Mouse (Mus musculus) adipocyte (in vitro differentiated cells): ENCODE data around the gene Tm4sf19.

Experiments
- DNase-seq: peaks from one replicate; pipeline ENCODE4 v3.0.0-alpha.2; 2016; ENCODE audit warnings: low spot score

The Tm4sf19 gene

DNA sequence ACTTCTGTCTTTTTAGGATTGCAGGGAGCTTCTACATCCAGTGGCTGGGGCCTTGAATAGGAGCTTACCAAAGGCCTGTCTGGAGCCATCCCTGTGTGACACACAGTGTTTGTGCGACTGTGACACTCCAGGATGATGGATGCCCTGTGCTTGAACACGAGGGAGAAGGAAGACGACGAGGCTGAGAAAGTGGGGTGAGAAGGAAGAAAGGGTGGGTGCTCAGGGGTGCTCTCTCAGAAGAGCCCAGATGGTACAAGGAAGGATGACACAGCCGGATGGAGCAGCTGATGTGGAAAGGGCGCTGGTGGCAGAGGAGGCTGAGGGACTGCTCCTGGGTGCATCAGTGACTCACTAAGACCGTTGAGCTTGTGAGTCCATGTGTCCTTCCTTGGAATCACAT is at the start of gene Tm4sf19:
Gene Tm4sf19 (plus strand): TSS at position 240 of the 400 bp plus-strand sequence.
- no peak for DNase-seq

DNA sequence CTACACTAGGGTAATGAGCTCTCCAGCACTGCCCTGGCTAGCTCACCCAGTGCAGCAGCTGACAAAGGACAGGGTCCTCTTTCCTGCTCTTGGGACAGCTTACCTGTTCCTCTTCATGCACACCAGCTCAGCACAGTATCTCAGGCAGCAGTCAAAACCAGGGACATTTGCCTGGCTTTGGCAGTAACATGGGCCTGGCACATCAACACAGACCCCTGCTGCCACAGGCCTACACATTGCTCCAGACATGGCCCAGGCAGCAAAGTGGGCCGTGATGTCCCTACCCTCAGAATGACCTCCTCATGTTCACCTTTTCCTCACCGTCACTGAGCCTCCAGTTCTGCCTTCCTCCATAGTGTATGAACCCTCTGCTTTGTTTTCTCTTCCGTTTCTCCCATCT is 49.5 kb upstream of the Tm4sf19 start:
- no peak for DNase-seq

DNA sequence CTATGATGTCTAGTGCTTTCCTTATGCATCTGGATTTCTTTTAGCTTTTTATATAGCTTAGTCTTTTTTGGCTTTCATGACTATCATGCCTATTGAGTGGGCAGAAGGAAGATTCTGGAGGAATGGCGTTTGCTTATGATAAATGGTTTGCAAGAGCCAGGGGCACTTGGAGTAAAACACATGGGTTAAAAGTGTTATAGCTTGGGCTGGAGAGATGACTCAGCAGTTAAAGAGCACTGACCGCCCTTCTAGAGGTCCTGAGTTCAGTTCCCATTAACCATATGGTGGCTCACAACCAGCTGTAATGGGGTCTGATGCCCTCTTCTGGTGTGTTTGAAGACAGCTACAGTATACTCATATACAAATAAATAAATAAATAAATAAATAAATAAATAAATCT is 36.8 kb upstream of the Tm4sf19 start:
- no peak for DNase-seq

DNA sequence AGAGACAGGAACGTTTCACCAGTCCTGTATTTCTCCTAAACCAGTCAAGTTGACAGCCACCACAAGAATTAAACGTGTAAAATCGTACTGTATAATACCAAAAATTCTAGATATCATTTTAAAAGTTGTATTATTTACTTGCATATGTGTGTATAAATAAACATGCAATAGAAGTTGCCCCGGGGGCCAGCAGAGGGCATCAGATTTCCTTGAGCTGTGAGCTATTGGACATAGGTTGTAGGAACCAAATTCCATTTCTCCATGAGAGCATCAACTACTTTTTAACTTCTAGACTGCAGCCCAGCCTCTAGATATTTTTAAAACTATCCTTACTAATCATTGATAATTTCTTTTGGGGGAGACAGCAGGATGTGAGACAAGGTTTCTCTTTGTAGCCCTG is 29.0 kb upstream of the Tm4sf19 start:
- DNase-seq = peak; percentile 49

DNA sequence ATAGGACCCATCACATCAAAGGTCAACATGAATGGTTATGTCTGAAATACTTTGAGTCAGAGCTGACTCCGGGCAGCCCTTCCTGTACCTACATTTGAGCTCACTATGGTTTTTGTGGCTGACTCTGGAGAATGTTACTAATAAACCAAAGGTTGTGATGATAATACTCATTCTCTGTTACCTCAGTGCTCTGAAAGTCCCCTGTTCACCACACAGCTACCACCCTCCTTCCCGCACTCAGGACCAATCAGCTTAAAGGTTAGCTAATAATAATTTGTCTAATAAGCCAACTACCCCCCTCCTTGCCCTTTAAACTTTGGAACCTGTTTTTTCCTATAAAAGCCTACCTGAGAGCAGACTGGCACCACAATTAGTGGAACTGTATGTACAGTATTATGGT is 20.7 kb upstream of the Tm4sf19 start:
- no peak for DNase-seq

DNA sequence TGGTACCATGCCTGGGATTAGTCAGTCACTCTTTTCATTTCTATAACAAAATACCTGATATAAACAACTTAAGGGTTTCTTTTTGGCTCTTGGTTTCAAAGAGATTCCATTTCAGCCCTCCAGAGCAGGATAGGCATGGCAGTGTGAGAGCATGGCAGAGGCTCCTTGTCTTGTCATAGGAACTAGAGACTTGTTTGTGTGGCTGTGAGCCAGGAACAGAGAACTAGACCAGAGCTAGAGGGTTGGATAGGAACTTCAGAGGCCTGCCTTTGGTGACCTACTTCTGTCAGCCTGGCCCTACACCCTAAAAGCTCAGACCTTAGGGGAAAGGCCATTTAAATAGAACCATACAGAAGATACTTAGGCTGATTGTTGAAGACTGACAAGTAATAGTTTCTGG is 17.4 kb upstream of the Tm4sf19 start:
- DNase-seq = peak; percentile 37

DNA sequence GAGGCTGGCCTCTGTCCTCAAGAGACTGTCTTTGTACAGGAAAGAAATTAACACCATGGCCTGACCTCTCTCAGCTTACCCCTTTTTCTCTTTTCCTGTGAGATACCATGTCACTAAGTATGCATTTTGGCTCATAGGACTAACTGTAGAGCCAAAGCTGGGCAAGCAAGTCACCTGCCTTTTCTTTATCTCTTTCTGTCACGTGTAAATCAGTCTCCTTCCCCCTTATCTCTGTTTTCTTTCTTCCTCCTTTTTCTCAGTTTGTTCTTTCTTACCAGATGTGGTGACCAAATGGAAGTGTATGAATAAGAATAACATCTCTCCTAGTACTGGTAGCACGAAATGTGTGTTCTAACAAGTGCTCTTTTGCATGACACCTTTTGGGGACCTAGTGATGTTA is 15.4 kb upstream of the Tm4sf19 start:
- DNase-seq = no peak

DNA sequence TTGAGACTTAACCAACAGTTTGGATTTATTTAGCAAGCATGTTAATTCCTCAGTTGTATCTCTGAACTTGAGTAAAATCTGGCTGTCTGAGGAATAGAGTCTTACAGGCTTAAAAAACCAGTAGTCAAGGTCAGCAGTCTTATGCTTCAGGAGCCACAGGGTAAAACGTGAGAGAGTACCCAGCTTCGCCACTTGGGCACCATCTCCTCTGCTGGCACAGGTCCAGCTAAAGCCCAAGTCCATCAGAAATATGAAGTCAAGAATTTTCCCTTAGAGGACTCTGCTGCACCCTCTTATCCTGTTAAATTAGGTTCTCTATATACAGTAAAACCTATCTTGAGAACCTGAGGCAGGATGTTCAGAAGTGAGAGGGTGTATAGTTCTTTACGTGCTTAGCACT is 13.5 kb upstream of the Tm4sf19 start:
- DNase-seq = no peak

DNA sequence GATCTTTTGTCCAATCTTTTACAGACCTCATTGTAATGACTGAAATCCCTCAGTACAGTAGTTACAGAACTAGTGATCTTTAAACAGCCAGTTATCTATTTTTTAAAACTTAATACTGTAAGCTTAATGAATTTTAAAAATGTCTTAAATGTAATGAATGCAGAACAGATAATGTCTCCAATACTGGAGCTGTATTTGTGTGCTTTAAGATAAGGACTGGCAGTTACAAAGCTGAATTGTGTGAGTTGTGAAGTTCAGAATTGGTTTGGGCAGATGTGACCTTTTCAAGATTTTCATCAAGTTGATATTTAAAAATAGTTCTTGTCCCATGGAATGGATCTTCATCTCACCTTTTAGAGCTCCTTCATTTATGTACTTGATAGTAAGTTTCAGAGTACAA is 11.3 kb upstream of the Tm4sf19 start:
- no peak for DNase-seq

DNA sequence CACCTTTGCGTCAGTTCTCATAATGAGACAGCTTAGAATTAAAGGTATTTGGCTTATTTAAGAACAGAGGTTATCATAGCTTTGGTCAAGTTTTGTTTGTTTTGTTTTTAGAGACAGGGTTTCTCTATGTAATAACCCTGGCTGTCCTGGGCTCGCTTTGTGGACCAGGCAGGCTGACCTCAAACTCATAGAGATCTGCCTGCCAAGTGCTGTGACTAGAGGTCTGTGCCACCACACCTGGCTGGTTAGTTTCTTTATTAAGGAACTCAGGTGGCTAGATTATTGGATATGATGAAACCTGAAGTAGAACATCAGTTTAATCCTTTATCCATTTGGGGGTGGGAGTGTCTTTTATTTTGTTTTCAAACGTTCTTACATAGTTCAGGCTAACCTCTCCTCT is 10.5 kb upstream of the Tm4sf19 start:
- DNase-seq = no peak

DNA sequence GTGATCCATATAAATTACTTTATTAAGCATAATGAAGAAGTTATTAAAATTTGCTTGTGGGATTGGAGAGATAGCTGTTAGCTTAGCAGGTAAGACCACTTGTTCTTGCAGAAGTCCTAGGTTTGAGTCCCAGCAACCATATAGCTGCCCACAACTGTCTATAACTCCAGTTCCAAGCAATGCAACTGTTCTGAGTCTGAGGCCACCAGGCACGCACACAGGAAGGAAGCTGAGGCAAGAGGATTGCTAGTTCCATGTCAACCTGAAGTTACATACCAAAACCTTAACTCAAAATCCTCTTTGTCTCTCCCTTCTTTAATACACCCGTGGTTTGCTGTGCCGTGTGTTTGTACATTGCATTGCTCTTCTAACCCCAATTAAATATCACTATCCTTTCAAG is 9.4 kb upstream of the Tm4sf19 start:
- DNase-seq = no peak

DNA sequence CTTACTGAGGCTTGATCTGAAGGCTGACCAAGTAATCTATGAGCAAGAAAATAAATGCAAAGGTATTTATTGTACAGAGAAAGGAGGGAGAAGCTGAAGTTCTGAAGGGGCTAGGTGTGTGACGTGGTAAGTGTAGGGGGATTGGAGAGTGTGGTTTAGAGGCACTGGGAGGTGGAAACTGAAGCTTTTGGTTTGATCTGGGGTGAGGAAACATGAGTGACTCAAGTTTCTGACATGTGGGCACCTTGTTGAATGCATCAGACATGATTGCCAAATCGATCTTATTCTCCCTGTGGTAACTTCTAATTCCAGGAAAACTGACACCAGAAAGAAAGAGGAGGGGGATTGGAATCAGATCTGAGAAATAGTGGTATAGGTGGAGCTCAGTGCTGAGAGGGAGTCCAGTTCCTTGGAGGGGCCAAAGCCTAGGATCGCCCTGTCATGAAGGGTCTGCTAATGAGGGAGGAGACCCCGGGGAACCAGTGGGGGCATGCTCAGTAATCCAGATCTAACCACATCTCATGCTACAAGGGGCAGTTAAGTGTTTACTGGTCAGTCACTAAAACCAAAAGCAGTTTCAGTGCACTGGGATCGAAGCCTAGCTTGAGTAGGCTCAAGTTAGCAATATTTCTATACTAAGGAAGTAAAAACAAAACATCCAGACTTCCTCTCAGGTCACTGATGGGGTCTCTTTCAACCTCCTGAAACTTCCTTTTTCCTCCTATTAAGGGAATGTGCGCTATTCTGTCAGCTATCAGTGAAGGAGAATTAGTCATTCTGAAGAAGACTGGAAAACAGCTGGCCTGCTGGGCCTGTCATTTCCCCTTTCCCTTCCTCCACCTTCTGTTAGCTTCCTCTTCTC is 4.4 kb upstream of the Tm4sf19 start:
- no peak for DNase-seq

DNA sequence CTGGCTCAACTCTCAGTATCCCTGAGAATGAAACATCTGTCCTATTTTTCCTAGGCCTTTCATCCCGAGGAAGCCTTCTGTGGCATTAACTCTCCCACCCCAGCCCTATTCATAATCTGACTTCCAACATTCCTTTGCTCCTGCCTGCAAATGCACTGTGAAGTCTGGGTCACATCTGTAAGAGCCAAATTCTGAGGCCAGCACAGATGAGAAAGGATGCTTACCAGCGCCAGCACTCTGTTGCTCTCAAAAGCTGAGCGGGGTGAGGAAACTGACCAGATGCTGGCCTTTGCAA is 3.8 kb upstream of the Tm4sf19 start:
- DNase-seq = no peak

DNA sequence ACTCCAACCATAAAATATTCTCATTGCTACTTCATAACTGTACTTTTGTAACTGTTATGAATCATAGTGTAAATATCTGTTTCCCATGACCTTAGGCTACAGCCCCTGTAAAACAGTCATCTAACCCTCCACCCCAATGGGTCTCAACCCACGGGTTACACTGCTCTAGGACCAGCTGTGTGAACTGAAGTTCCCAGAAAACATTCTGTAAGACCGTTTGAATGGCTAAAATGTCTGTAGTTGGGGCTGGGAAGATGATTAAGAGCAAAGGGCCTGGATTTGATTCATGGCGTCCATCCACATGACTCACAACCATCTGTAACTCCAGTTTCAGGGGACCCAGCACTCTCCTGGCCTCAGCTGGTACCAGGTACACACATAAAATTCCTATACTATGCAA is 2.1 kb upstream of the Tm4sf19 start:
- DNase-seq = peak; percentile 60

DNA sequence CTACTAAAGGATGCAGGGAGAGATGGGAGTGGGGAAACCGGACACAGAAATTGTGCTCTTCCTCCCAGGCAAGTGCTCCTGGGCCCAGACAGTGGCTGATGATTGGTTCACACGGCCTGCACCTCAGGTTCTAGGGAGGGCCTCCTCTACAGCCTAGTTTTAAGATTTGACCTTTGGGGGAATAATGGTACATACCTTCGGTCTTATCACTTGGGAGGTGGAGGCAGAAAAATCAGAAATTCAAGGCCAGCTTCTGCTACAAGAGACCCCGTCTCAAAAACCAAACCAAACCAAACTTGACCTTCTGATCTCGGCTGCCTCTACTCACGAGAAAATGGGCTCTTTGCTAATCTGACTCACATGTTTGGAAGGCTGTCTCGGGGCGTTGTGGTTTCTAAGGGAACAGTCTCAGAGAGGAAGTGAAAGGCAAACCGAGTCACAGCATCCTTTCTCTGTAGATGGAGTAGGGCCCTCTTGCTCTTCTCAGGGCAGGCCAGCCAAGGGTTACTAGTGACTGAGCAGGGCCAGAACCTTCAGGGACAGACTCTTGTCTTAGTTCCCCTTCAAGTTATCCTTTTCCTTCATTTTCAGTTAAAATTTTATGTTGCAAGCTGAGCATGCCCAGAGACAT is 1.1 kb downstream of the Tm4sf19 start:
- DNase-seq = no peak

DNA sequence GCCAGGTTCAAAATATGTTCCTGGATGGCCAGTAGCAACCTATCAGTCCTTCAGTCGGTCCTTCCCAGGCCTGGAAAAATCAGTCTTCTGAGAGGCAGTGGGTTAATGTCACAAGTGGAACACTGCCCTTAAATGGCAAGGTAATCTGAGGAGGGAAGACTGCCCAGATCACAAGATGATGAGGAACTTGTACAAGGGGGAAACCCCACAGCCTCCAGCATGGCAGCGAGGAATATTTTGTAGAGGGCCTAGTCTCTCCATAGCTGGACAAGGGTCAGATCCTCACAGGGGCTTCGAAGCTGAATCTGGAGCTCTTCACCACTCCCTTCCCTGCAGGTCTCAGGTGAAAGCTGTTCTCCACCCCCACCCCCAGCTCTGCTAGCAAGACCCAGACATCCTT is 2.5 kb downstream of the Tm4sf19 start:
- no peak for DNase-seq

DNA sequence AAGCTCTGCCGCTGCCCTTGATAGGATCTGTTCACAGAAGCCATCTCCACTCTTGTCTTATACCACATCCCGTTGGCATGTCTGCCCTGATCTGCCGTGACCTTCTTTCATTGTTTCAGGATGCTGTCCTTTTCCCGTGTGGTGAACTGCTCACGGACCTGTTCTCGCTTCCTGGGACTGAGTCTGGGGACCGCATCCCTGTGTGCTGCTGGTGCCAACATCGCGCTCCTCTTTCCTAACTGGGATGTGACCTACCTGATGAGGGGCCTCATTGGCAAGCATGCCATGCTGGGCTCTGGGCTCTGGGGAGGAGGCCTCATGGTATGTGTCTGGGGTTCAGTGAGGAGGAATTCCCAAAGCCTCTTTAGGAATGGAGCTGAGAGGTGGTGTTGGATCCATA is 5.4 kb downstream of the Tm4sf19 start:
- no peak for DNase-seq

DNA sequence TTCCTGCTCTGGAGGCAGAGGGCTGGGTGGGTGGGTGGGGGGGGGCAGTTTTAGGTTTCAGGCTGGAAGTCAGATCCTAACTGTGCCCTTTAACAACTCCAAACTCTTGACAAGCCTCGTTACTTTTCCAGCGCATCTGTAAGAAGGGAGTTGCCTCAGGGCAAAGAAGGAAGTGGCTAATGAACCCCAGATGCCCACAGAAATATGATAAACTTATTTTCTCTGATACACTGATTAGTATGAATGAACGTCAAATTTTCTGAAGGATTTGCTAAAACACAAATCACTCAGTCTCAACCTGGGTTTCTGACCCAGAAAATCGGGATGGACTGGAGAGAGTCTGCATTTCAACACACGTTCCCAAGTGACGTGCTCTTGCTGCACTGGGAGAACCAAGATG is 6.4 kb downstream of the Tm4sf19 start:
- DNase-seq = no peak

DNA sequence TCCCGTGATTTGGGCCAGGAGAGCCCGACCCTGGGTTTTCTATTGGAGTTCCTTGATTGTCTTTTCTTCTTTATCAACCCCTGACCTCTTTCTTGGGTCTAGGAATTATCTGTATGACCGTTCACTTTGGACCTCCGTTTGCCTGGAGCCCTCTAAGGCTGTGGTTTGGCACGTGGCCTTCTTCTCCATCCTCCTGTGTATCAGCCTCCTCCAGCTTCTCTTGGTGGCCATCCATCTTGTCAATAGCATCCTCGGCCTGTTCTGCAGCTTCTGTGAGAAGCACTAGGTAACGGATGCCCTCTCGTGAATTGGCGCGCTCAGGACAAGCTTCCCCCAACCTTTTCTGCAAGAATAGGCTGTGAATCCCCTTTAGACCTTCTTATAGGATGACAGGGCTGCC is 7.4 kb downstream of the Tm4sf19 start:
- no peak for DNase-seq

DNA sequence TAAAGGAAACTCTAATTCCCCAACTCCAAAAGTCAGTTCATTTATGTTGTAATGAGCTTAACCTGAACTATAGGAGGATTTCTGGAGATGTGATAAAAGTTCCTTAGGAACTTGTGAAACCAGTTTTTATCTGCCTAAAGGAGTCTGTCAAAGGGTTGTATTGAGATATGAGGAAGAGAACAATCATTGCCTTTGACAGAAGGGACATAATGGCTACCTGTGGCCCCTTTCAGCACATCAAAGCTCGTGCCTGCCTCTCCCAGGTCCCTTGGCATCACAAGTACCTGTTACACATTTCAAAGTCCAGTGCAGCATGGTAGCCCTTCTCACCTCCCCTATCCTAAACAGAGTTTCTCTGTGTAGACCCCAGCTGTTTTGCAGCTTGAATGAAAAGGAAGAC is 17.2 kb downstream of the Tm4sf19 start:
- DNase-seq = no peak

DNA sequence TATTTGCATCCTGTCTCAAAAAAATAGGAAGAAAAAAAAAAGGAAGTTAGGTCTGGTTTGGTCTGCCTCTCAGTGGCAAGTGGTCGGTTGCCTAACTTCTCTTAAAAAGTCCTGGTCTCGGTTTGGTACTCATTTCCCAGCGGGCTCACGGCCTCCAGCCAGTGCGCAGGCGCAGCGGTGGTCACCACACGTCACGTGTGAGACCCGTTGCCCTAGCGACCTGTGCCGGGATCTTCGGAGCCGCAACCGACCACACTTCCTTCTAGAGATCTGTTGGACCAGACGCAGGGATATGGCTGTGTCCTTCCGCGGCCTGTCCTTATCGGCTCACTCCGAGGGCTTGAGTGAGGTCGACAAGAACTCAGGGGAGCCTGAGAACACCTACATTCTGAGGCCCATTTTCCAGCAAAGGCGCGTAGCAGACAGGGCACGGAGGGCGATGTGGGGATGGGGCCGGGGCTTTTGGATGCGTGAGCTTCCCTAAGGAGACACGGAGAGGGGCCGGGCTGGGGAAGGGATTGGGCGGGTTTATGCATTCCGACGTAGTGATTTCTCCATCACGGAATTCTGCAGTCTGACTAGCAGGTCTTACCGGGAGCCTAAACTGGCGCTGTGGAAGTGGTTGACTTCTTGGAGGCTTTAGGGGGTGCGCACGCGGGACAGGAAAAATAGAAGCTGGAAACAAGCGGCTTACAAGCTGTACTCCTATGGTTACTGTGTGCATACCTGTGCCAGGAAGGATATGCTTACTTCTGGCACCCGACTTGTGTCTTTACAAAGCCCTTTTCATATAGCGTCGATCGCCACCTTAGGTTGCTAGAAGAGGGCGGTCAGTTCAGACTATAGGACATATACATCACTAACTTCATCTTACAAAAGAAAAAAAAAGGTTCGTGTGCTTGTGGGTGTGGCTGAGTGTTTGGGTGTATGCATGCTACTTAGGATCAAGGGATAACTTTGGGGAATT is 19.5 kb downstream of the Tm4sf19 start, which contains the start of gene Tctex1d2:
Gene Tctex1d2 (plus strand): TSS at position 186 of the 967 bp plus-strand sequence.
- DNase-seq = peak; percentile 97

DNA sequence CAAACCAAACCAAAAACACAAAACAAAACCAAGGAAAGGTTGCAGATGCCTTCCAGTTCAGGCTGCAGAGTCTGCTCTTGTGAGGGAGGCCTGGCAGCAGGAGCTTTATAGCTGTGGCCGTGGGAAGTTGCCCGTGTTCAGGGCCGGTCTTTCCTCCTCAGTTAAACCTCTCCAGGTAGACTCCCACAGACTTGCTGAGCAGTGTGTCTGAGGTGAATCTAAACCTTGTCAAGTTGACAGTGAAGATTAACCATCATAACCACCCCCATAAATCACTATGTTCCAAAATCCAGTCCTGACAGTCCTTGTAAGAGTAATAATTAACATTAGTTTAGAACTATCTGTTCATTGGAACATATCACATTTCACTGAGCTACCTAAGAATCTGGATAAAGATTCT is 27.2 kb downstream of the Tm4sf19 start:
- DNase-seq = no peak
